ENCODE assay signal across 17 mouse cellular contexts in the genomic region with DNA sequence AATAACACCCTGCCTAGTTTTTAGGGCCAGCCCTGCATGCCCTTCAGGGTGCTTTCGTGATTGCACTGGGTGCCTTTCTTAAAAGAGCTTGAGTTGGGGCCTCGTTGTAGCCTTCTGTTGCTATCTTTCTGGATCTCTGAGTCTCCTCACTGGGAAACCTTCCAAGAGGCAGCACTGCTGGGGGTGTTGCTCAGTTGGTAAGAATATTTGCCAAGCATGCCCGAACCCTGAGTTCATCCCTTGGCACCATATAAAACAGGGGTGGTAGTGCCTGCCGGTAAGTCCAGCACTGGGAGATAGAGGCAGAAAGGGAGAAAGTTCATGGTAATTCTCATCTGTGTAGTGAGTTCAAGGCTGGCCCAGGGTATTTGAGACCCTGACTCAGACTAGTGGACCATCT. TPM values are rescaled to one million over a fixed set of nuclear protein-coding genes. Genes with fewer than 3 reads are reported as not detected.
DNase-seq lines count a peak whose midpoint lies in the region; ATAC-seq lines count a peak whose summit lies in the region.
"Had no signal": no experiment of that assay in that cellular context is flagged by ENCODE, and none has a peak within 500 bp of the region (broad histone marks: within the 10 kb centered on the region; RNA-seq: fewer than 3 reads in every experiment).

No protein-coding gene starts in this region.

- peaks cover 22% of the 10 kb centered on the region for H3K27me3 ChIP-seq in hindbrain, embryonic 13.5 days
- H3K27me3 ChIP-seq in hindbrain, embryonic 16.5 days (replicated peaks; ENCODE audit: control insufficient read depth, insufficient read depth, low read length): no peaks in the 10 kb centered on the region
- H3K27me3 ChIP-seq in neural tube, embryonic 13.5 days: no peaks in the 10 kb centered on the region
- H3K27me3 ChIP-seq: liver, embryonic 12.5 days; lung, embryonic 15.5 days had no signal

- H3K9ac ChIP-seq in hindbrain, embryonic 13.5 days: no peak overlapping the region
- no peak overlapping the region for H3K9ac ChIP-seq in hindbrain, embryonic 16.5 days (ENCODE audit: low read depth, low read length)
- no peak overlapping the region for H3K9ac ChIP-seq in neural tube, embryonic 13.5 days
- H3K9ac ChIP-seq: heart, embryonic 12.5 days; liver, embryonic 12.5 days; lung, embryonic 15.5 days had no signal

- H3K4me3 ChIP-seq in hindbrain, embryonic 13.5 days: no peak overlapping the region
- H3K4me3 ChIP-seq in hindbrain, embryonic 16.5 days (ENCODE audit: low read length): no peak overlapping the region
- H3K4me3 ChIP-seq in neural tube, embryonic 13.5 days: no peak overlapping the region
- H3K4me3 ChIP-seq: heart, embryonic 12.5 days; limb, embryonic 10.5 days; liver, embryonic 12.5 days; lung, embryonic 15.5 days had no signal

- WGBS in hindbrain, embryonic 13.5 days: 70% methylated on average over 4 of the region's 4 CpGs
- 56% methylated on average over 4 of the region's 4 CpGs for WGBS in hindbrain, embryonic 16.5 days
- WGBS in neural tube, embryonic 13.5 days: 84% methylated on average over 4 of the region's 4 CpGs

- ATAC-seq in hindbrain, embryonic 13.5 days (ENCODE audit: low FRiP score): no peak
- no peak for ATAC-seq in hindbrain, embryonic 16.5 days
- ATAC-seq in neural tube, embryonic 13.5 days (ENCODE audit: low read depth): no peak
- ATAC-seq: inflammation-experienced regulatory T-cells, adult 6 months had no signal

- DNase-seq in adrenal gland, adult 2 months: peak; percentile 87
- DNase-seq in adrenal gland, postnatal 4 days (ENCODE audit: low spot score in 2 of 2): no peak
- no peak for DNase-seq in neural tube, embryonic 10.5 days (ENCODE audit: extremely low spot score, low spot score)
- no peak for DNase-seq in heart, adult 9 months (ENCODE audit: low spot score in 2 of 2)
- no peak for DNase-seq in embryo, embryonic 11 days
- DNase-seq: cerebellum, adult 11 months; gastrocnemius, postnatal 36 days; heart, postnatal 36 days; thymus, postnatal 14 days had no signal

- peaks cover 65% of the 10 kb centered on the region for H3K36me3 ChIP-seq in hindbrain, embryonic 13.5 days
- H3K36me3 ChIP-seq in hindbrain, embryonic 16.5 days (ENCODE audit: control insufficient read depth, insufficient read depth, low read length): peaks cover 10% of the 10 kb centered on the region
- peaks cover 58% of the 10 kb centered on the region for H3K36me3 ChIP-seq in neural tube, embryonic 13.5 days

- no peaks in the 10 kb centered on the region for H3K9me3 ChIP-seq in hindbrain, embryonic 13.5 days
- H3K9me3 ChIP-seq in hindbrain, embryonic 16.5 days (ENCODE audit: control insufficient read depth, low read length): no peaks in the 10 kb centered on the region
- no peaks in the 10 kb centered on the region for H3K9me3 ChIP-seq in neural tube, embryonic 13.5 days
- H3K9me3 ChIP-seq: heart, embryonic 12.5 days; limb, embryonic 10.5 days; liver, embryonic 12.5 days; lung, embryonic 15.5 days had no signal

- H3K4me2 ChIP-seq in hindbrain, embryonic 13.5 days: no peak overlapping the region
- H3K4me2 ChIP-seq in hindbrain, embryonic 16.5 days (ENCODE audit: low read length): no peak overlapping the region
- no peak overlapping the region for H3K4me2 ChIP-seq in neural tube, embryonic 13.5 days
- H3K4me2 ChIP-seq: heart, embryonic 12.5 days; liver, embryonic 12.5 days; lung, embryonic 15.5 days had no signal

- peak overlapping the region; percentile 48 for H3K27ac ChIP-seq in hindbrain, embryonic 13.5 days
- H3K27ac ChIP-seq in hindbrain, embryonic 16.5 days (ENCODE audit: low read depth, low read length): no peak overlapping the region
- peak overlapping the region; percentile 46; the same call in 1 of the 2 replicates for H3K27ac ChIP-seq in neural tube, embryonic 13.5 days (replicated peaks)
- H3K27ac ChIP-seq: limb, embryonic 10.5 days; liver, embryonic 12.5 days; lung, embryonic 15.5 days had no signal

- H3K4me1 ChIP-seq in hindbrain, embryonic 13.5 days (replicated peaks): peaks cover 95% of the 10 kb centered on the region
- H3K4me1 ChIP-seq in hindbrain, embryonic 16.5 days (ENCODE audit: control insufficient read depth, insufficient read depth, low read depth, low read length): peaks cover 54% of the 10 kb centered on the region
- H3K4me1 ChIP-seq in neural tube, embryonic 13.5 days (replicated peaks): peaks cover 91% of the 10 kb centered on the region

RNA-seq across cellular contexts. Expression of a gene that starts 30.1 kb away (rescaled TPM):
- total RNA-seq in adrenal gland, adult 2 months (2021): 100 to 1,000 TPM; 106 to 160 TPM
- polyA plus RNA-seq in adrenal gland, adult 2 months (2012; rRNA removed): 193 and 277 TPM in 2 replicates
- total RNA-seq in adrenal gland, postnatal 4 days (2021): 100 to 1,000 TPM; 105 to 116 TPM
- 31.0 and 32.3 TPM in 2 replicates for polyA plus RNA-seq in hindbrain, embryonic 13.5 days (2015; fragmentation: Nextera tagmentation; extraction: Ambion mirVana)
- polyA plus RNA-seq in hindbrain, embryonic 16.5 days (2015; fragmentation: Nextera tagmentation; extraction: Ambion mirVana): 19.5 and 23.0 TPM in 2 replicates
- 31.1 and 33.7 TPM in 2 replicates for polyA plus RNA-seq in neural tube, embryonic 13.5 days (2015; fragmentation: Nextera tagmentation; extraction: Ambion mirVana)
